Mouse (Mus musculus) Muller cell, postnatal 12 days (primary cell): Measurements from ENCODE around the gene BC049762.
A peak's percentile ranks its signal among the peaks of the same experiment; 100 is the strongest.

Experiments used
- DNase-seq: peaks from one replicate; pipeline ENCODE4 v3.0.0-alpha.2; 2015; ENCODE audit errors: inconsistent ontology term

Gene BC049762

DNA sequence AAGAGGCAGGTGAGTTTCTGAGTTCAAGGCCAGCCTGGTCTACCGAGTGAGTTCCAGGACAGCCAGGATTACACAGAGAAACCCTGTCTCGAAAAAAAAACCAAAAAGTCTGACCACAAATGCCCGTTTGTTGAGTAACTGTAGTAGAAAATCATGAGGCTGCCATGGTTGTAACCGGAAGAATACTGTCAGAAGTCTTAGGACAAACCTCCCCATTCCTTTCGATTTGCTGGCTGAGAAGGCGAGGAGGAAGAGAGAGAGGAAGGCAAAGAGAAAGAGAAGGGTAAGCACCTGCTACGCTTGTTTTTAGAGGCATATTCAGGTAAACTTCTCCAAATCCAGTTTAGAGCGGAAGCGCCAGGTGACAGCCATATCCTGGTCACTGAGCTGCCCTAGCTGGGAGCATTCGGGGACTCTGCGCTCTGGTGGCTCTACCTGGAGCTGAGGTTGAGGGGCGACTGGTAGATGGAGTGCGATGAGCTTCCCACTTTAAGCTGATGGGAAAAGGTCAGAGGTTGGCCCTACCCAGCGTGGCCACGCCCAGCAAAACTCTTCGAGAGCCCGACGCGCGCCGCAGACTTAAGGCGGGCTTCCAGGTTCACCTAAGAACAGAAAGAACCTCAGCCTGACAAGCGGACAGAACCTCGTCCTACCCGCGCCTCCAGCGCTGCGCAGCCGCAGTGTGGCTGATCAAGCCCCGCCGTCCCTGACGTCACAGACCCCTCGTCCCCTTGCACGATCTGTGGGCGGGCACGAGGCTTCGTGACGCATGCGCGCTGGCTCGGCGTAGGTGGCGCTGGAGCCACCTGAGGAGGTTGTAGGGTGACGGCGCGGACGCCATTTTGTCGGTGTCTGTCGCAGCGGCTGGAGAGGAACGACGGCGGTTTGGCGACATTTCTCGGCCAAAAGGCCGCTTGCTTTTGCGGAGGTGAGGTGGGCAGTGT, at the start of gene BC049762:
BC049762 (minus strand) TSS at position 705 of the 944 bp plus-strand sequence.
- DNase-seq, result peak; percentile 98

DNA sequence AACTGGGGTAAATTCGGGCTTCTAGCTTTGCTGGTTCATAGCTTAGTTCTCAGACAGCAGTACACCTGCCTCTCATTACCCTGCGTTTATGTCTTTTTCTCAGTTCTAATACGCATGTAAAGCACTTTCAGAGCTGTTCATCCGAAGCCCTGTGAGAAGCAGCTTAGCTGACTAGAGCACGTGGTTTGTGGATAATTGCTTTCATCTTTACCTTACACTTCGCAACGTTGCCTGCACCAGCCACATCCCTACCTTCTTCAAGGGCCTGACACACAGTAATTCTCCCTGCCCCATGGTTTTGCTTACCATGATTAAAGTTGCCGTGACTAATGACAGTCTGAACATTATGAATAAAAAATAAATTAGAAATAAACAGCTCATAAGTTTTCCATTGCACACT, 49.0 kb upstream of the BC049762 start:
- no peak for DNase-seq

DNA sequence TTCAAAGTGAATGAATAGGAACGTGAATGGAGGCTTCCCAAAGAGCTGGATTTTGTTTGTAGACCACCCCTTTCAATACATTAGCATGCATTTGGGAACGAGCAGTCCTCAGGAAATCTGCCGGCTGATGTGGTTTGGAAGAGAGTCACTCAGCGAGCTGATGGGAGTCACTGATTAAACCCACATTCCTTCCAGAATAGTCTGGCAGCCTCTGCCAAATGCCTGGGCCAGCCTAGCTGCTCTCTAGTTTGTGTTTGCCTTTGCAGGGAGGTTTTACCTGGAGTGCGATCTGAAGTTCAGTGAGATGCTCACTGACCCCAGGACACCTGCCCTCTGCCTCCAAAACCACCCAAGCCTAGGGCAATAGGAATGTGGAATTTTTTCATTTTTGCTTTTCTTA, 45.5 kb upstream of the BC049762 start:
- peak; percentile 74 for DNase-seq

DNA sequence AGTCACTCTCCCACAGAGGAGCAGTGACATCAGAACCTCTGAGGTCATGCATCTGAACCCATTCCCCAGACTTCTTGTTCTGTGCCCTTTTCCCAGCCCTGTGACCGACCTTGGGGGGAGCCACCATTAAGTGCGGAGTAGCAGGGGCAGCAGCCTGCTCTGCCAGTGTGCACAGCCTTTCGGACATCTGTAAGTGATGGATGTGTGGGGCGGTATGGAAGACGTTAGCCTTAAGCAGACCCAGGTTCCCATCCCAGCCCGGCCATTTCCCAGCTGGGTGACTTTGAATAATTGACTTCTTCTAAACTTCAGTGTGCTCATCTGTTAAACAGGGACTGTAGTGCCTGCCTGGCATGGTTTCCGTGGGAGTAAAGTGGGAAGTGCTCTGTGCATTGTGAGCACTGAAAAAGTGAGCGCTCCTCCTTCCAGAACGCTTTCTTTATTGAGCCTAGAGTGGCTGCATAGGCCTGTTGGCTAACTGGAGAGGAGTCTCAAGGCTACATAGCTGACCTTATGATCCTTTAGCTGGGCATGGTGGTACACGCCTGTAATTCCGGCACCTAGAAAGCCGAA, 41.2 kb upstream of the BC049762 start:
- DNase-seq, result no peak

DNA sequence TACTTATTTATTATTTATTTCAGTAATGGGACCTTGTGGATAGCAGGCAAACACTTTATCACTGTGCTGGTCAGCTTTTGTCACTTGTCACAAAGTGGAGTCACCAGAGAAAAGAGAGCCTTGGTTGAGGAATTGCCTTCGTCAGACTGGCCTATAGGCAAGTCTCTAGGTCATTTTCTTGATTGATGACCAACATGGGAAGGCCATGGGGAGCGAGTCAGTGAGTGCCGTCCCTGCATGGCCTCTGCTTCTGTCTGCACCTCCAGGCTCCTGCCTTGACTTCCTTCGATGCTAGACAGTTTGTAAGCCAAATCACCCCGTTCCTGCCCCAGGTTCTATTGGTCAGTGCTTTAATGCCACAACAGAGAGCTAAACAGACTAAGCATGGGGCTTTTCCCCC, 39.5 kb upstream of the BC049762 start:
- DNase-seq, result no peak

DNA sequence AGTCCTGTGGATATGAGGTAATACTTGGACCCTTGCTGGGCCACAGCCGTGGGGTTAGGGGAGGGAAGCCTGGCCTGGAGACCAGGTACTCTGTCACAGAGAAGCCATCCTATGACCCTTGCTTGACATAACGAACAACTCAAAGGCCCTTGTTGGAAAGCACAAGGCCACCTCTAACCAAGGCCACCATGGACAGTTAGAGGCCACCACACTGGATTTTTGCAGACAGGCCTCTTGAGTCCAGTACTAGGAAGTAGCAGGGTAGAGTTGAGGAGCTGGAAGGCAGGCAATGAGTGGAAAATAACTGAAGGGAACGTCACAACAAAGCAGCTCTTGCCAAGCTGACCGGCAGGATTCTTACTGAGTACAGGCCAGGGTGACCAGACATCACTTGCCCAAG, 35.8 kb upstream of the BC049762 start:
- no peak for DNase-seq

DNA sequence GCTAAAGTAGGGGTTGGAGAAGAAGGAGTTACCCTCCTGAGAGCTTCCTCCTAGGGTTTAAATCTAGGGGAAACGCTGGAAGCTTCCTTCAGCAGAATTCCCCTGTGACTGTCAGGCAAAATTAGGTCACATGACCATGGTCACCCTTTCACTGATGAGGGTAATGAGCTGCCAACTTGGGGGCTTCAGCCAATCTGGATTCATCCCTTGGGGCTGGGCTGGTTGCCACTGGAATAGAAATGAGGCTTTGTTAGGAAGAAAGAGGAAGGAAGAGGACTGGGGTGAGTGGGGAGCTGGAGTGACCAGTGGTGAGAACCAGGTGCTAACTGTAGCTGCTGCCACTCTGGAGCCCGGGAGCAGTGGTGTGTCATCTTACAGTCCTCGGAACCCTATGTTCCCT, 32.9 kb upstream of the BC049762 start:
- DNase-seq, result peak; percentile 42

DNA sequence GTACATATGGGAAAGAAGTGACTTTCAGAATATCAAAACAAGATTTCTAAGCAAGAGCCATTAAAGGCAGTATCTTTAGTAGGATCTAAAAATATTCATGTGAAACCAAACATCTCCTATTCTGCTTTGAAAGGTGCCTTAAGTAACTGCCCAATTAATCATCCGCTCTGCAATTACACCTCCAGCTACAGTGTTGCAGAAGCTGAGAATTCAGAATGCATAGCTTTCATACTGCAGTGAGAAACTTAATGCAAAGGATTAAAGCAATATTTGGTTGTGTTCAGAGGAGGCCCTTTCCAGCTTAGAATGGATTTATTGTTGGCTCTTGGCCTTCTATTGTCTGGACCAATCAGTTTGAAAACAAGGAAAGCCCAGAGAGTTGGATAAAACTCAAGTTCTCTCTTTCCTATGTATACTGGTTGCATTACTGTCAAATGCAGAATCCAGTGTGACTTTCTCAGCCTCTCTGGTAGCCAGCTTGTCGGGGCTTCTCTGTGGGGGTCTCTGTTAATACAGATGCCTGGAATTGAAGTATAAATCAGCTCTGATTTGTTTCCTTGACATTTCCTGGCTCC, 31.2 kb upstream of the BC049762 start:
- DNase-seq, result peak; percentile 21

DNA sequence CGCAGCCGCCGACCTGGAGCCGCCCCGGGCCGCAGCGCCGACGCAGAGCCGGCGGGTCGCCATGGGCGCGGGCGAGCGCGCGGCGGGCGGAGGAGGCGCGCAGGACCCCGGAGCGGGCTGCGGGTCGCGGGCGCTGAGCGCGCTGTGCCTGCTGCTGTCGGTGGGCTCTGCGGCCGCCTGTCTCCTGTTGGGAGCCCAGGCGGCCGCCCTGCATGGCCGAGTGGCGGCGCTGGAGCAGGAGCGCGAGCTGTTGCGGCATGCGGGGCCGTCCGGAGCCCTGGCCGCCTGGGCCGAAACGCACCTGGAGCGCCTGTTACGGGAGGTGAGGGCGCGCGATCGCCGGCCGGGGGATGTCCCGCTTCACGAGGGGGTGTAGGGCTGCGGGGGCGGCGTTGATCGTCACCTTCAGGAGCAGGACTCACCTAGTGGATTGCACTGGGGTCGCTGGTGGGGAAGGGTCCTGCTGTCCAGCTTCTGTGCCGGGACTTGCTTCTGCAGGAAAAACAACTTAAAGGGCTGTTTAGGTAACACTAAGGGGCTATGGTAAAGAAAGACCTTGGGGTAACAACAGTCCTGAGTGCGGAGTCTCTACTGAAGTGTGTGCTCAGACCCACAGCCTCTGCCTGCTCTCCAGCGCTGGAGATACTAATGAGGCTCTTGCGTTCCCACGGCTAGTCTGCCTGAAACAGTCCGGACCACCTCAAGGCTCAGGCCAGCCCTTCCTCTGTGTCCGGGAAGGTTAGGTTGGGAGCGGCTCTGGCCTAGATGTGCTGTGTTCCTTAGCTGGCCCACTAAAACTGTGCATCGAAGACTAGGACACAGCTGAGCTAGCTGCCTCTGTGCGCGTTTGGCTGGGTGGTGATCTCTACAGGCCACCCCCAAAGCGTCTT, 27.5 kb upstream of the BC049762 start:
- DNase-seq, result peak; percentile 64

DNA sequence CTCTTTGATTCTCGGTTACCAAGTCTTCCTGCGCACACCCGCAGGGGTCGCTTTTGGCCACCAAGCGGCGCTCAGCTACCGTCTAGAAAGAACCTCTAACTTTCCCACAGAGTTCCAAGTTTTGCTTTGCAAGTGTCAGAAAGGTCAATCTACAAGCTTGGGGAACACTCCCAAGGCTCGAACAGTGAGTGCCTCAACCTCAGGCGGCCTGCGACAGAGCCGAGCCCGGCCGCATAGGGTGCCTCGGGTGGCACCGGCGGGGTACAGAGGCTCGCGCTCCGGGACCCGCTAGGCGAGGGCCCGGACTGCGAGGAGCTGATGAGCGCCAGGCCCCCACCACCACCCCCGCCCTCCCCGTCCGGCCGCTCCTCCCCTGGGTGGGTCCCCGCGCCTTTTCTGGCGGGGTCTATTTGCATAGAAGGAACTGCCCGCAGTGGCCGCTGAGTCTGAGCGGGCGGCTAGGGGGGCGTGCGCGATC, 26.8 kb upstream of the BC049762 start, which contains the start of gene Col23a1:
Col23a1 (plus strand) TSS at position 357 of the 478 bp plus-strand sequence.
- DNase-seq, result peak; percentile 90

DNA sequence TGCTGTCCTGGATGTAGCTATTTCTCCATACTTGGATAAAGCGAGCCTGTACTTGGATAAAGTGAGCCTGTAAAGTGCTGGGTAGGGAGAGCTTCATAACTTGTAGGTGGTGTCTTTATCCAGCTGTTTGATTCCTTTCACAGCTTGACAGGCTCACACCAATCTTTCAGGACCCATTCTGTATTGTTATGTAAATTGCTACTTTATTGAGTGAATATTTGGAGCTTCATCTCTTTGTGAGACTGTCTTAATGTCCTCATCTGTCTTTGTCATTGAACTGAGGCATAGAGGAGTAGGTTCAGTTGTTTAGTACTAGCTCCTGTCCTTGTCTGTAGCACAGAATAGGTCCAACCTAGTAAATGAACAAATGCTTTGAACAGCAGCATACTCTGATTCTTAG, 11.6 kb upstream of the BC049762 start:
- DNase-seq, result no peak

DNA sequence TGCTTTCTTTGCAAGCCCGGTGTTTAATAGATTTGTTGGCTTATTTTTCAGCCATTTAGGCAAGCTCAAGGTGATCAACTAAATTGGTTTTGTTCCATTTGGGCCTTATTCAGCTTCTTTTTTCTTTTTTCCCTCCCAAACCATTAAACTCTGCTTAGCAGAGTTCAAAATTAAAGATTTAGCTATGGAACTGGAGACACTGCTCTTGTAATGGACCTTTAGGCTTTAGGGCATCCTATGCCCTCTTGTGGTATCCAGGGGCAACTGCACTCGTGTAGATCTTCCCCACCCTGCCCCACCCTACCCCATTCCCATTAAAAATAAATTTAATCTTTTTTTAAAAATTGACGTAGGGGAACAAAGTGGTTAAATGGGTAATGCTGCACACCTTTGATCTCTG, 2.5 kb upstream of the BC049762 start:
- DNase-seq, result peak; percentile 27

DNA sequence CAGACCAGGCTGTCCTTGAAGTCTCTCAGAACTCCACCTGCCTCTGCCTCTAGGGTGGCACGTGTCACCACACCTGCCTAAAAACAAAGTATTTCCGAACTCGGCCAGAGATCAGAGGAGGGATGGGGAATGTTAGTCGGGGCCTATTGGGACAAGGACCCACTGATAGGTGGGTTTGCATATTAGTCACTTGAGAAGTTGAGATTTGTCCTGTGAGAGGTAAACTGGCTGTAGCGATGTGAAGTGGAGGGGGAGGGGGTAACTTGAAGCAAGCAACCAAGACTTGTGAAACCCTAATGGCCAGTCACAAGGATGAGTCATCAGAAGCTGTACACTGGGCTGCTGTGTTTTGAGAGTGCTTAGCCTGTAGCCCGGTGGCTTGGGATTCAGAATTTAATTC, 1.5 kb upstream of the BC049762 start:
- peak; percentile 82 for DNase-seq

DNA sequence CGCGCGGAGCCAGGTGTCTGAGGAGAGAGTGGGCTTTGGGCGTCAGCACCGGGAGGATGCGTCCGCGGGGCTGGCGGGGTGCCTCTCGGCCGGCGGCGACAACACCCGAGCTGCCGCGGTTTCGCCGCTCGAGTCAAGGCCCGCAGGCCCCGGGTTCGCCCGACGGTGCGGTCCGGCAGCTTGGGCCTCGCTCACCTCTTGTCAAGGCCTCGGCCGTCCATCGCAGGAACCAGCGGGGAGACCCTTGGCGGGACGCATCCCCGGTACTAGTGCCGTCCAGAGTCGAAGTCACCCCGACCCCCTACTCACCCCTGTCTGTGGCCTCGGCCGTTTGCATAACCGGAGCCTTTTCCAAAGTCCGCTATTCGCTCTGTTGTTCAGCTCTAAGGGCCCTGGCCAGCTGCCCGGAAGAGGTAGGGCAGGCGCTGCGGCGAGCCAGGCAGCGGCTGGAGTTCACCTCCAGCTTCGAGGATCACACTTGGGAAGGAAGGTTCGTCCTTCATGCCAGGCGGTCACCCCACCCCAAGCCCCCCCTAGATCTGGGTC, 513 bp upstream of the BC049762 start:
- DNase-seq, result peak; percentile 73

DNA sequence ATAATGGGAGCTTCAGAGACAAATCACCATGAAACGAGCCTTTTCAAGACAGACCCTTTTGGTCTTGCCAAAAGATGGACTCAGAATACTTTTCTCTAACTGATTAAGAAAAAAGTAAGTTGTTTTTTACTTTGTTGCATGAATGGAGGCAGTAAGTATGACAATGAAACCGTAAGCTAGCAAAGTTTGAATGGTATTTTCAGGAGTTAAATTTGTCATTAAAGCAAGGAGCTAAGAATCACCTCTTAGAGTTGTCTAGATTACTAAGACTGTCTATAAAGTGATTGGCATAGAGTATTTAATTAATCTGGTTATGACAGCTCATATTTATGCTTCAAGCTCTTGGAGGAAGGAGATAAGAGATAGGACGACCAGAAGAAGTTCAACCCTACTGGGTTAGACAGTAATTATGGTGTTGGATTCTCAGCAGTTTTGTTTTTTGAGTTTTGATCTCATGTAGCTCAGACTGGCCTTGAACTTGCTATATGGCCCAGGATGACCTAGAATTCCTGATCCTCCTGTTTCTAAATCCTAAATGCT, 1.1 kb downstream of the BC049762 start, which contains the start of gene Clk4:
Clk4 (plus strand) TSS at position 51 of the 540 bp plus-strand sequence.
- no peak for DNase-seq

DNA sequence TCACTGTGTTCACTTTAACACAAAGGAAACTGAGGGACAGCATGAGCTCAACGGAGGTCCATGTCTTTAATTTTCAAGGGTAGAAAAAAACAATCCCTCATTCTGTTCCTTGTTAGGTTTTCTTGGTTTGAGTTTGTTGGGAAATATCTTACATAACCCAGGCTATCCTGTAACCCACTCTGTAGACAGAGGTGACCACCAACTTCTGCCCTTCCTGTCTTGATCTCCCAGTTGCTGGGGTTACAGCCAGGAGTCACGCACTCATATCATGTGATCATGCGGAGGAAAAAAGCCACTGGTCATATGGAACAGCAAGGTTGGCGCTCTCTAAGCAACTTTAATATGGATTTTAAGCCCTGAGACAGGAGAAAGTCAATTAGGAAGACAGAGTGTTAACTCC, 5.8 kb downstream of the BC049762 start:
- no peak for DNase-seq

DNA sequence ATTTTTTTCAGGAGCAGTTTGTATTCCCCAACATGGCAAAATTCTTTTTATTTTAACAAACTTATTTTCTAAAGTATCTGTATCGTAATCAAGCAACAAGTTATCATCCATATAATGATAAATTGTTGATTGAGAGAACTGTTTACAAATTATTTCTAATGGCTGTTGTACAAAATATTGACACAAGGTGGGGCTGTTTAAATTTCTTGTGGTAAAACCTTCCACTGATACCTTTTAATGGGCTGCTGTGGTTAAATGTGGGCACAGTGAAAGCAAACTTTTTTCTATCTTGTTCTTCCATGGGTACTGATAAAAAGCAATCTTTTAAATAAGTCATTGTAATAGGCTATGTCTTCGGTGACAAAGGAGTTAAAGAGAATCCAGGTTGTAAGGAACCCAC, 19.9 kb downstream of the BC049762 start:
- no peak for DNase-seq

DNA sequence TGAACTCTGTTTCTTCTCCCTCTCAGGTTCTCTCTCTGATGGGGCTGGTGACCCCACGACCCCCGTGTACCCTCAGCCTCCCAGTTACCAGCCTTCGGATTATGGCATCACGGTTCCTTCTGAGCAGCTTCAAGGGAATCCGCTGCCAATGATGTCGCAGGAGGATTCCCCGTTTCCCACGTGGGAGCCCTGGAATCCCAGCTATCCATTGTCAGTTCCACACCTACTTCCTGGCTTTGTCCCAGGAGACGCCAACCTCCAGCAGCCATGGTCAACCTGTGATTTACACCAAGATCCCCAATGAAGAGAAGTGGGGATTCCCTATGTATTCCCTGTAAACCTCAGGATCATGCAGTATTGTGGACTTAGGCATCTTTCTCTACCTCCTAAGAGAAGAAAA, 28.2 kb downstream of the BC049762 start:
- DNase-seq, result no peak

DNA sequence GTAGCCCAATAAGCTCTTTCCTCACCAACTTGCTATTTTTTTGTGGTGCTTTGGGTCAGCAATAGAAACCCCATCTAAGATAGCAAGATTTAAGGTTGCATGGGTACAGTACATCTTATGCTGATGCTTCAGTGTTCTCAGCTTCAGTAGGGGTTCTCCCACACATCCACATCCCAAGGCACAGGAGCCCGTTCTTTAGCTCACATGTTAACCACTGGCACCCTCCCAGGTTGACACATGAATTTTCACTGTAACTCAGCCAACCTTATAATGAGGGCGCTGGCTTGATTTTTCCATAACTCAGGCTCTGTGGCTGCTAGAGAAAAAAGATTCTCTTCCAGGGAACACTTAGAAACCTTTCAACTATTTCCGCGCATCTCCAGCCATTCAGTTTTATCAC, 35.7 kb downstream of the BC049762 start:
- DNase-seq, result peak; percentile 7

DNA sequence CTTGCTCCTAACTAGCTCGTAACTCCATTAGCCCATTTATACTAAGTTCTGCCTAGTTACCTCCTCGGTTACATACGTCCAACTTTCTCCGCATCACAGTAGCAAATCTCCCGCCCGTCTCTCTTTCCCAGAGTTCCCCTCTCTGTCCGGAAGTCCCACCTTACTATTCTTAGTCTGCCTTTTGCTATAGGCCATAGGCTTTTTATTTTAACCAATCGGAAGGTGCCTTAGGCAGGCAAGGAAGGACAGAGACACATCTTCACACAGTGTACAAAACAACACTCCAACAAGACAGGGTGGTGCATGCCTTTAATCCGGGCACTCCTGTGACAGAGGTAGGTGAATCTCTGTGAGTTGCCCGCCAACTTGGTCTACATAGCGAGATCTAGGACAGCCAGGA, 42.5 kb downstream of the BC049762 start, which contains the start of gene Gm12569:
Gm12569 (plus strand) TSS at position 166 of the 400 bp plus-strand sequence.
- DNase-seq, result no peak
